Mouse (Mus musculus) spleen, adult 2 months (tissue): ENCODE data around the gene Fgf12. TPM values are rescaled to one million over a fixed set of nuclear protein-coding genes. Genes with fewer than 3 reads are reported as not detected.

ENCODE experiments used
- DNase-seq, 2 experiments: peaks; one replicate each; pipeline versions ENCODE4 v3.0.0 to v3.0.0-alpha.2; 2012 to 2021; ENCODE audit warnings: low spot score in 2 of 2, low read depth in 1 of 2
- H3K27ac ChIP-seq: fragments of 200-500 bp; 2 replicates; pipeline ENCODE4 v1.5.1; 2012; ENCODE audit warnings: low read length, inconsistent platforms; ENCODE audit not compliant: insufficient read depth
- H3K27me3 ChIP-seq: fragments of 200-500 bp; 2 replicates; pipeline ENCODE4 v1.6.1; 2012; ENCODE audit warnings: mild to moderate bottlenecking, moderate library complexity, low read length, inconsistent platforms; ENCODE audit not compliant: control insufficient read depth, insufficient read depth
- H3K36me3 ChIP-seq: fragments of 200-500 bp; 2 replicates; pipeline ENCODE4 v1.6.1; 2012; ENCODE audit warnings: mild to moderate bottlenecking, low read length, inconsistent platforms; ENCODE audit not compliant: control insufficient read depth, insufficient read depth
- H3K4me1 ChIP-seq: fragments of 200-500 bp; 2 replicates; pipeline ENCODE4 v1.6.1; 2011; ENCODE audit warnings: inconsistent platforms; ENCODE audit not compliant: control insufficient read depth, insufficient read depth, insufficient read length
- H3K4me3 ChIP-seq: fragments of 200-500 bp; 2 replicates; pipeline ENCODE4 v1.5.1; 2011; ENCODE audit warnings: mild to moderate bottlenecking, inconsistent platforms; ENCODE audit not compliant: insufficient read depth, insufficient read length; ENCODE audit errors: extremely low read depth
- CTCF ChIP-seq: fragments of 200-500 bp; IDR thresholded peaks from 2 replicates; pipeline ENCODE4 v1.5.1; 2011; ENCODE audit warnings: mild to moderate bottlenecking, inconsistent platforms; ENCODE audit not compliant: insufficient read depth, insufficient read length, insufficient replicate concordance; ENCODE audit errors: extremely low read depth
- POLR2A ChIP-seq: fragments of 200-500 bp; IDR thresholded peaks from 2 replicates; pipeline ENCODE4 v1.6.1; 2011; ENCODE audit warnings: low read depth, low read length, inconsistent platforms
- WGBS: fragments of 180-500 bp; shearing (Covaris S2); methylation state at CpG from one replicate; pipeline ENCODE4 v1.1.7; 2018; 5-methylcytosine and 5-hydroxymethylcytosine counted together
- polyA plus RNA-seq: library from polyadenylated mRNA; depleted of rRNA; stranded (reverse); fragments of >200 nt; gene quantifications from 2 replicates; pipeline ENCODE4 v1.2.3, GENCODE M21; 2012

Gene Fgf12
- polyA plus RNA-seq, 1 experiment = not detected

DNA sequence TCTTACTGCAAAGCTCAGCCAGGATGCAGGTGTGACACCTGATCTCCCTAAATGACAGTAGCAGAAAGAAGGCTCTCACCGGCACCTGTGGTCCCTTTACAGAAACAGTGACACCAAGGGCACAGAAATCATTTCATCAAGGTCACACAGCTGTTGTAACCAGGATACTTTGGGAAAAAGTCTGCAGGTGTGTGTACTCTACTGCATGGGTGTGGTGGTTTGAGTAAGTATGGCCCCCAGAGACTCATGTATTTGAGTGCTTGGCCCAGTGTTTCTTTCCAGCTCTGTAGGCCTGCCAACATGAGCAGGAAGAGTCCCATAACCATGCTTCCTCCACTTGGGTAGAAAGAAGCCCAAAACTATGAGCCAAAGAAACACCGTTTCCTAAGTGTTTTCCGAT lies 138.5 kb downstream of the Fgf12 start:
- Histone ChIP-seq H3K27me3 (no peaks in the 10 kb centered on the region), H3K36me3 (no peaks in the 10 kb centered on the region), H3K4me3 (no peak overlapping the region), H3K27ac (no peak overlapping the region), H3K4me1 (no peaks in the 10 kb centered on the region)
- DNase-seq = no peak
- no peak for TF ChIP-seq POLR2A
- no peak for TF ChIP-seq CTCF
- WGBS = 93% methylated on average over 3 of the region's 3 CpGs

DNA sequence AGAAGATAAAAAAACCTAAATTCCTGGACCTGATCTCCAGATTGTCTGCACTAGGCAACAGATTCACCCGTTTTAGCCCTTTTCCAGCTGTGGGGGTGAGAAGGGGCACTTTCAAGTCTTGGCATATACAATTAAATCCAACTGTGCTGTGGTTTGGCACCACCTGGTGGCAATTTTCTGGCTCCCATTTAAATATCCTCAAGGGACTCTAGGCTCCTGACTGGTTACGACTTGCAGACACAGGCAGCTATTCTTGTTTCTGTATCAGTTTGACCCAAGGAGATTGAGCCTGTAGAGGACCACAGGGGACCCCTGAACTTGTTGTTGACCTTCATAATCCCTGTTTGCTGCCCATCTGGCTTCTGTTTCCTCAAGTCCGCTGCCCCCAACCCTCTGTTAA lies 141.9 kb downstream of the Fgf12 start:
- Histone ChIP-seq H3K36me3 (no peaks in the 10 kb centered on the region), H3K27me3 (no peaks in the 10 kb centered on the region), H3K4me3 (no peak overlapping the region), H3K4me1 (no peaks in the 10 kb centered on the region), H3K27ac (no peak overlapping the region)
- TF ChIP-seq CTCF = no peak
- no peak for TF ChIP-seq POLR2A
- DNase-seq = no peak
- WGBS = 43% methylated on average over 3 of the region's 3 CpGs

DNA sequence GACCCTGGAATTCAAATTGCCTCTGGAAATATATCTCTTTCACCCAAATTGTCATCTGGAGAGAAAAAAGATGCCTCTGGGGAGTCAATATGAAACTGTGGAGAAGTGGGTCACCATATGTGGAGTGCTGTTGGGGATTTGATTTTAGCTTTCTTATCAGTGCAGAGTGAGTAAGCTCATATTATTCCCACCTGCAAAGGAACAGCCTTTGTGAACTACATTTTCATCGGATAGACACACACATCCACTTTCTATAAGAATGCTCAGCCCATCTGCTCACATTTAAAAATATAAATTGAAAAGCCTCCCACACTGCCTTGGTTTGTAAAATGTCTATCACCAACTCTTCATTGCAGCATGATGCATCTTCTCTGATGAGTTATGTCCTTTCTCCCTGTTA lies 149.7 kb downstream of the Fgf12 start:
- H3K36me3 ChIP-seq = no peaks in the 10 kb centered on the region
- WGBS = 83% methylated on average over 1 of the region's 1 CpGs
- TF ChIP-seq CTCF (no peak), POLR2A (no peak)
- H3K4me3 ChIP-seq = no peak overlapping the region
- H3K27me3 ChIP-seq = no peaks in the 10 kb centered on the region
- H3K4me1 ChIP-seq = no peaks in the 10 kb centered on the region
- DNase-seq = no peak
- H3K27ac ChIP-seq = no peak overlapping the region

DNA sequence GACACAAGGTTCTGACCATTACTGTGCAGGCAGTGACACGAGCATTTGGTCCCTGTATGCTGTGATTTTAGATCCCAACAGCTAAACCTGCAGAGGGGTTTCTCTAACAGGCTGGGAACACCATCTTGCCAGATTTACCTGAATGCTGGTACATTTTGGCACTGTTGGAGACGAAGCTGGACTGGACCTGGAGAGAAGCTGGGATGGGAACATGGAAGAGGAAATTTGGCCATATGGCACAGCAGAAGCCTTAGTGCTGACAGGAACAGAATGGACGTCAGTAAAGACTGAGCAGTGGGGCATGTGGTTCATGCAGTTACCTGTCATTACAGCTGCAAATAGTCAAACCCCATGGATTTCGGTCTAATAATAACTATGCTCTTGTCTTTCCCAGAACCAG lies 151.1 kb downstream of the Fgf12 start:
- DNase-seq = no peak
- 73% methylated on average over 4 of the region's 4 CpGs for WGBS
- no peaks in the 10 kb centered on the region for H3K36me3 ChIP-seq
- H3K4me1 ChIP-seq = no peaks in the 10 kb centered on the region
- no peaks in the 10 kb centered on the region for H3K27me3 ChIP-seq
- no peak overlapping the region for H3K4me3 ChIP-seq
- TF ChIP-seq POLR2A (no peak), CTCF (no peak)
- H3K27ac ChIP-seq = no peak overlapping the region

DNA sequence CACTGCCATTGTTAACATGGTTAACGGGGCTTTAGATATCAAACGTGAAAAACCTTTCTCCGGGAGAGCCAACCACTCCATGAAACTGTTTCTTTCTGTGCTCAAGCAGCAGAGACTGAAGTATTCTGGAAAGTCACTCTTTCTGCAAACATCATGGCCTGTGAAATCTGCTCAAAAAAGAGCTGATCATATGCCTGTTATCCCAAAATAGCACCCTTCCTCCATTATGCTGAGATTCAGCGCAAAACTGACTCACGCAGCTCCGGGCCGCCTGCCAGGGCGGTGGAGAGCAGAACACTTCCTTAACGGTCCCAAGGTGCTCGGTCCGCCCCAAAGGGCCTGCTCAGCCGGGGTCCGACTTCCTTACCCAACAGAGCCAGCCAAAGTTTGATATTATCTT lies 156.8 kb downstream of the Fgf12 start:
- Histone ChIP-seq H3K4me3 (no peak overlapping the region), H3K27me3 (no peaks in the 10 kb centered on the region; the same call in 1 of the 2 replicates), H3K27ac (no peak overlapping the region), H3K36me3 (no peaks in the 10 kb centered on the region), H3K4me1 (no peaks in the 10 kb centered on the region)
- no peak for DNase-seq
- WGBS = 81% methylated on average over 13 of the region's 13 CpGs
- TF ChIP-seq CTCF (no peak), POLR2A (no peak)

DNA sequence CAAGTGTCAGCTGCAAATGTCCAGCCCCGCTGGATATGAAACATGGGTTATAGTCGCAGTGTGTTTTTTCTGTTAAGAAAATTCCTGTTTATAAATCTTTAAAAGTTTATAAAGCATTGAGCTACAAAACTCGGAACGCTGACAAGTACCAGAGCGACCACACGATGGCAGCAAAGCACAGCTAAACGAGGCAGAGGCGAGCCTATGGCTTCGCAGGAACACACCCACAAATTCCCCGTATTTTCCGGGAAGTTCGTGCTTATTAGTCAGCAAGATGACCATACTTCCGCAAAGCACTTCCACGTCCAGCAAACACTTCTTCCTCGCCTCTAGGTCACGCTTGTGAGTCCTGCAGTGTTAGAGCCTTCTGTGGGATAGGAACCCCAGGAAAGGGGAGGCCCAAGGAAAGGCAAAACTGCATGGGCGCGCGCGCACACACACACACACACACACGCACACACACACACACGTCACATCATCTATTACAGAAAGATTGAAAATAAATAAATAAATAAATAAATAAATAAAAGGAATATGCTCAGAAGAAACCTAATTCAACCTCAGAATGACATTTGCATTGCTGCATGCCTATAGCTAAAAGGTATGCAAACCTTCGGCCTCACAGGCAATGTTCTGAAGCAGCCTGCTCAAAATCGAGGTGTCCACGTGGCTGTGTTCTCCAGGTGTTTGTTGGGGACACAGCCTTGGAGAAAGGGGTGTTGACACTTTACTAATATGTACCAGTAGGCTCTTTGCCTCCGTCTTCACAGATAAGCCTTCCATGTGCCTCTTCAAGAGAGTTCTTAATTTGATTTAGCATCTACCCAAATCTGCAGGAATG lies 159.6 kb downstream of the Fgf12 start:
- Histone ChIP-seq H3K27ac (no peak overlapping the region), H3K36me3 (no peaks in the 10 kb centered on the region), H3K4me1 (no peaks in the 10 kb centered on the region), H3K27me3 (no peaks in the 10 kb centered on the region; the same call in 1 of the 2 replicates), H3K4me3 (no peak overlapping the region)
- peak in 1 of 2 experiments; percentile 11 for DNase-seq
- WGBS = 26% methylated on average over 26 of the region's 26 CpGs
- TF ChIP-seq POLR2A = no peak
- TF ChIP-seq CTCF = peak; percentile 18; the same call in 1 of the 2 replicates

DNA sequence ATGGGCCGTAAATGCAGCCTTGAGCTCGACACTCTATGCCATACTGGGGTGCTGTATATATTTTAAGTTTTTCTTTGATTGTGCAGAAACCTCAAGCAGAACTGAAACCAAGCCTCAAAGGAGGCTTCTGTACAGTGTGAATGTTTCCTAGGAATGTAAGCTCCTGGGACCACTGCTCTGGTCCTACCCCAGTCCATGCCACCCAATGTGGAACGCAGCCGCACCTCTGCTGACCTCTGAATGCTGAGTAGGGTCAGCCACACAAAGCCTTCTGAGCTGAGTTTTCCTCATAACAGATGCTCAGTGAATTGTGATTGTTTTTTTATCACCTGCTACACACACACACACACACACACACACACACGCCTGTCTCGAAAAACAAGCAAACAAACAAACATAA lies 160.4 kb downstream of the Fgf12 start:
- Histone ChIP-seq H3K36me3 (no peaks in the 10 kb centered on the region), H3K27ac (no peak overlapping the region), H3K4me3 (no peak overlapping the region), H3K4me1 (no peaks in the 10 kb centered on the region), H3K27me3 (no peaks in the 10 kb centered on the region; the same call in 1 of the 2 replicates)
- WGBS = 93% methylated on average over 6 of the region's 6 CpGs
- no peak for DNase-seq
- TF ChIP-seq POLR2A (no peak), CTCF (no peak)
